Mouse (Mus musculus): ENCODE measurements around the gene A1bg. TPM values are rescaled to one million over a fixed set of nuclear protein-coding genes. Genes with fewer than 3 reads are reported as not detected.

A1bg gene
- not detected in 2 replicates for polyA plus RNA-seq (2012; ENCODE audit: insufficient read depth, low replicate concordance)

- H3K27me3 ChIP-seq (replicated peaks): peaks cover 5% of the 10 kb centered on the region
- TF ChIP-seq GATA1 (IDR thresholded peaks at IDR 0.05; ENCODE audit: borderline replicate concordance, low read length): no peak
- TF ChIP-seq FLI1 (IDR thresholded peaks at IDR 0.05; ENCODE audit: low read length): no peak
- no peak within 1 kb of the TSS for H3K4me3 ChIP-seq (replicated peaks)
- H3K4me1 ChIP-seq: no peaks in the 10 kb centered on the region
- H3K9me3 ChIP-seq: no peaks in the 10 kb centered on the region
- H3K36me3 ChIP-seq (replicated peaks; ENCODE audit: low read length): no peaks in the 10 kb centered on the region
These were observed at the start of gene A1bg for GRCm38 (mm10) chr15:60922912-60923311. TSS of gene A1bg (minus strand) at chr15:60923012.

- H3K36me3 ChIP-seq (replicated peaks; ENCODE audit: low read length): no peaks in the 10 kb centered on the region
- H3K9me3 ChIP-seq: no peaks in the 10 kb centered on the region
- TF ChIP-seq GATA1 (IDR thresholded peaks at IDR 0.05; ENCODE audit: borderline replicate concordance, low read length): no peak
- no peak for TF ChIP-seq FLI1 (IDR thresholded peaks at IDR 0.05; ENCODE audit: low read length)
These were observed 45.7 kb upstream of the A1bg start for GRCm38 (mm10) chr15:60968549-60968861.

GRCm38 (mm10) chr15:60967841-60968548 is 45.2 kb upstream of the A1bg start:
- H3K36me3 ChIP-seq (replicated peaks; ENCODE audit: low read length): no peaks in the 10 kb centered on the region
- no peak overlapping the region for H3K4me3 ChIP-seq (replicated peaks)
- H3K4me1 ChIP-seq: no peaks in the 10 kb centered on the region
- H3K27me3 ChIP-seq (replicated peaks): no peaks in the 10 kb centered on the region
- H3K9me3 ChIP-seq: no peaks in the 10 kb centered on the region
- TF ChIP-seq GATA1 (IDR thresholded peaks at IDR 0.05; ENCODE audit: borderline replicate concordance, low read length) (no peak), FLI1 (IDR thresholded peaks at IDR 0.05; ENCODE audit: low read length) (no peak)

More at GRCm38 (mm10) chr15:60968549-60968861, 45.7 kb upstream of the A1bg start:
- Histone ChIP-seq H3K4me3 (replicated peaks) (no peak overlapping the region), H3K27me3 (replicated peaks) (no peaks in the 10 kb centered on the region), H3K4me1 (no peaks in the 10 kb centered on the region)

GRCm38 (mm10) chr15:60925686-60926085 is 2.9 kb upstream of the A1bg start:
- no peaks in the 10 kb centered on the region for H3K27me3 ChIP-seq (replicated peaks)
- no peaks in the 10 kb centered on the region for H3K9me3 ChIP-seq
- H3K4me1 ChIP-seq: no peaks in the 10 kb centered on the region
- no peak overlapping the region for H3K4me3 ChIP-seq (replicated peaks)
- no peaks in the 10 kb centered on the region for H3K36me3 ChIP-seq (replicated peaks; ENCODE audit: low read length)
- TF ChIP-seq FLI1 (IDR thresholded peaks at IDR 0.05; ENCODE audit: low read length) (no peak), GATA1 (IDR thresholded peaks at IDR 0.05; ENCODE audit: borderline replicate concordance, low read length) (no peak)

- no peaks in the 10 kb centered on the region for H3K36me3 ChIP-seq (replicated peaks; ENCODE audit: low read length)
- H3K9me3 ChIP-seq: no peaks in the 10 kb centered on the region
- TF ChIP-seq FLI1 (IDR thresholded peaks at IDR 0.05; ENCODE audit: low read length) (no peak), GATA1 (IDR thresholded peaks at IDR 0.05; ENCODE audit: borderline replicate concordance, low read length) (no peak)
- peaks cover 2% of the 10 kb centered on the region for H3K27me3 ChIP-seq (replicated peaks)
- no peak overlapping the region for H3K4me3 ChIP-seq (replicated peaks)
- H3K4me1 ChIP-seq: no peaks in the 10 kb centered on the region
These were observed 18.8 kb downstream of the A1bg start for GRCm38 (mm10) chr15:60903763-60904697.

GRCm38 (mm10) chr15:60898187-60898965 is 24.4 kb downstream of the A1bg start:
- H3K27me3 ChIP-seq (replicated peaks): no peaks in the 10 kb centered on the region
- H3K36me3 ChIP-seq (replicated peaks; ENCODE audit: low read length): no peaks in the 10 kb centered on the region
- TF ChIP-seq GATA1 (IDR thresholded peaks at IDR 0.05; ENCODE audit: borderline replicate concordance, low read length) (no peak), FLI1 (IDR thresholded peaks at IDR 0.05; ENCODE audit: low read length) (no peak)
- H3K4me1 ChIP-seq: peaks cover 10% of the 10 kb centered on the region; the same call in 1 of the 2 replicates
- H3K4me3 ChIP-seq (replicated peaks): no peak overlapping the region
- H3K9me3 ChIP-seq: no peaks in the 10 kb centered on the region

GRCm38 (mm10) chr15:60896040-60896439 is 26.8 kb downstream of the A1bg start:
- TF ChIP-seq FLI1 (IDR thresholded peaks at IDR 0.05; ENCODE audit: low read length): no peak
- TF ChIP-seq GATA1 (IDR thresholded peaks at IDR 0.05; ENCODE audit: borderline replicate concordance, low read length): no peak
- Histone ChIP-seq H3K36me3 (replicated peaks; ENCODE audit: low read length) (no peaks in the 10 kb centered on the region), H3K4me1 (peaks cover 28% of the 10 kb centered on the region), H3K27me3 (replicated peaks) (no peaks in the 10 kb centered on the region), H3K4me3 (replicated peaks) (no peak overlapping the region), H3K9me3 (no peaks in the 10 kb centered on the region)

- H3K9me3 ChIP-seq: no peaks in the 10 kb centered on the region
- no peak overlapping the region for H3K4me3 ChIP-seq (replicated peaks)
- TF ChIP-seq FLI1 (IDR thresholded peaks at IDR 0.05; ENCODE audit: low read length): no peak
- TF ChIP-seq GATA1 (IDR thresholded peaks at IDR 0.05; ENCODE audit: borderline replicate concordance, low read length): no peak
- H3K27me3 ChIP-seq (replicated peaks): no peaks in the 10 kb centered on the region
- peaks cover 28% of the 10 kb centered on the region for H3K4me1 ChIP-seq
- no peaks in the 10 kb centered on the region for H3K36me3 ChIP-seq (replicated peaks; ENCODE audit: low read length)
These were observed 29.8 kb downstream of the A1bg start for GRCm38 (mm10) chr15:60892976-60893463.

- Histone ChIP-seq H3K4me3 (replicated peaks) (no peak overlapping the region), H3K27me3 (replicated peaks) (no peaks in the 10 kb centered on the region), H3K36me3 (replicated peaks; ENCODE audit: low read length) (no peaks in the 10 kb centered on the region), H3K9me3 (no peaks in the 10 kb centered on the region), H3K4me1 (peaks cover 23% of the 10 kb centered on the region)
- no peak for TF ChIP-seq GATA1 (IDR thresholded peaks at IDR 0.05; ENCODE audit: borderline replicate concordance, low read length)
- no peak for TF ChIP-seq FLI1 (IDR thresholded peaks at IDR 0.05; ENCODE audit: low read length)
These were observed 34.1 kb downstream of the A1bg start for GRCm38 (mm10) chr15:60888724-60889123.

All from megakaryocyte, embryonic 14.5 days (primary cell).